Mouse (Mus musculus) cerebellum, adult 2 months (tissue): ENCODE measurements at regions not wholly inside any gene's neighbourhood (a gene's known extent, or its start where the extent isn't known, plus 50 kb on each side); places are given as distances from the start of the nearest gene placed in this dataset.

Experiments
- CTCF ChIP-seq: fragments of 200-500 bp; IDR thresholded peaks from 2 replicates; pipeline ENCODE4 v1.5.1; 2011; ENCODE audit warnings: low read depth, mild to moderate bottlenecking, control low read depth, low read length, moderate library complexity, borderline replicate concordance; ENCODE audit not compliant: insufficient read depth
- POLR2A ChIP-seq: fragments of 200-500 bp; IDR thresholded peaks from 2 replicates; pipeline ENCODE4 v1.6.1; 2011; ENCODE audit warnings: low read length, control low read depth, borderline replicate concordance; ENCODE audit not compliant: insufficient read depth

- TF ChIP-seq POLR2A (no peak), CTCF (no peak)
Measured at GRCm38 (mm10) chr11:8219911-8220310, 444.4 kb downstream of the Tns3 start.
